Comparison of ENCODE assay signal across 23 mouse cellular contexts in genomic region chr19:12439581-12439980, GRCm38 (mm10). TPM values are rescaled to one million over a fixed set of nuclear protein-coding genes. Genes with fewer than 3 reads are reported as not detected.
"Had no signal": no experiment of that assay in that cellular context is flagged by ENCODE, and none has a peak within 500 bp of the region (broad histone marks: within the 10 kb centered on the region; RNA-seq: fewer than 3 reads in every experiment).

No protein-coding gene starts in this region.

- H3K4me2 ChIP-seq: limb, embryonic 15.5 days; midbrain, embryonic 13.5 days; neural tube, embryonic 15.5 days had no signal

- H3K36me3 ChIP-seq: limb, embryonic 15.5 days; midbrain, embryonic 13.5 days; neural tube, embryonic 15.5 days had no signal

- H3K9me3 ChIP-seq: limb, embryonic 15.5 days; midbrain, embryonic 13.5 days; neural tube, embryonic 15.5 days had no signal

- H3K27ac ChIP-seq: limb, embryonic 15.5 days; liver, embryonic 14.5 days; midbrain, embryonic 13.5 days; neural tube, embryonic 15.5 days had no signal

- ATAC-seq: intestine, postnatal 0 days; midbrain, embryonic 13.5 days had no signal

- H3K4me1 ChIP-seq: limb, embryonic 15.5 days; midbrain, embryonic 13.5 days; neural tube, embryonic 15.5 days had no signal

- H3K9ac ChIP-seq: limb, embryonic 15.5 days; liver, embryonic 14.5 days; midbrain, embryonic 13.5 days; neural tube, embryonic 15.5 days had no signal

- H3K4me3 ChIP-seq: limb, embryonic 15.5 days; midbrain, embryonic 13.5 days; myocyte; neural tube, embryonic 15.5 days had no signal

- H3K27me3 ChIP-seq: limb, embryonic 15.5 days; midbrain, embryonic 13.5 days; neural tube, embryonic 15.5 days had no signal

- DNase-seq: kidney, adult 8-10 months; kidney, postnatal 25 days; layer of hippocampus, adult 9-11 months; layer of hippocampus, postnatal 36 days; lung, adult 2 months; thymus, adult 18-20 months; thymus, postnatal 25 days had no signal

RNA-seq across cellular contexts. Expression of gene Pfpl, which starts 11.9 kb away (rescaled TPM):
- total RNA-seq: layer of hippocampus, adult 18-20 months; layer of hippocampus, postnatal 36 days; left cerebral cortex, postnatal 25 days; megakaryocyte progenitor cell, adult 5-6 weeks; midbrain, postnatal 0 days had no signal
- polyA plus RNA-seq: intestine, postnatal 0 days; kidney, embryonic 16.5 days; limb, embryonic 11.5 days; limb, embryonic 15.5 days; liver, embryonic 14.5 days; lung, adult 2 months; midbrain, embryonic 13.5 days; midbrain, postnatal 0 days; neural tube, embryonic 11.5 days; neural tube, embryonic 15.5 days; stomach, embryonic 14.5 days; urinary bladder, adult 2 months had no signal

RNA-seq across cellular contexts. Expression of gene Olfr1441, which starts 22.3 kb away (rescaled TPM):
- total RNA-seq: layer of hippocampus, adult 18-20 months; layer of hippocampus, postnatal 36 days; left cerebral cortex, adult 8-10 months; left cerebral cortex, postnatal 25 days; megakaryocyte progenitor cell, adult 5-6 weeks; midbrain, postnatal 0 days had no signal
- polyA plus RNA-seq: intestine, postnatal 0 days; kidney, embryonic 16.5 days; limb, embryonic 11.5 days; limb, embryonic 15.5 days; liver, embryonic 14.5 days; lung, adult 2 months; midbrain, embryonic 13.5 days; midbrain, postnatal 0 days; myocyte; neural tube, embryonic 11.5 days; neural tube, embryonic 15.5 days; stomach, embryonic 14.5 days; urinary bladder, adult 2 months had no signal

RNA-seq across cellular contexts. Expression of gene Olfr1440, which starts 52.5 kb away (rescaled TPM):
- total RNA-seq: layer of hippocampus, adult 18-20 months; layer of hippocampus, postnatal 36 days; left cerebral cortex, adult 8-10 months; left cerebral cortex, postnatal 25 days; megakaryocyte progenitor cell, adult 5-6 weeks; midbrain, postnatal 0 days had no signal
- polyA plus RNA-seq: intestine, postnatal 0 days; kidney, embryonic 16.5 days; limb, embryonic 11.5 days; limb, embryonic 15.5 days; liver, embryonic 14.5 days; lung, adult 2 months; midbrain, embryonic 13.5 days; midbrain, postnatal 0 days; myocyte; neural tube, embryonic 11.5 days; neural tube, embryonic 15.5 days; stomach, embryonic 14.5 days; urinary bladder, adult 2 months had no signal
